Mouse (Mus musculus): ENCODE data around the gene Kcnj15. TPM values are rescaled to one million over a fixed set of nuclear protein-coding genes. Genes with fewer than 3 reads are reported as not detected.
A peak's percentile ranks its signal among the peaks of the same experiment; 100 is the strongest.

Kcnj15 gene
- polyA plus RNA-seq, 1 experiment from 2014 or later = 0.45 TPM

DNA sequence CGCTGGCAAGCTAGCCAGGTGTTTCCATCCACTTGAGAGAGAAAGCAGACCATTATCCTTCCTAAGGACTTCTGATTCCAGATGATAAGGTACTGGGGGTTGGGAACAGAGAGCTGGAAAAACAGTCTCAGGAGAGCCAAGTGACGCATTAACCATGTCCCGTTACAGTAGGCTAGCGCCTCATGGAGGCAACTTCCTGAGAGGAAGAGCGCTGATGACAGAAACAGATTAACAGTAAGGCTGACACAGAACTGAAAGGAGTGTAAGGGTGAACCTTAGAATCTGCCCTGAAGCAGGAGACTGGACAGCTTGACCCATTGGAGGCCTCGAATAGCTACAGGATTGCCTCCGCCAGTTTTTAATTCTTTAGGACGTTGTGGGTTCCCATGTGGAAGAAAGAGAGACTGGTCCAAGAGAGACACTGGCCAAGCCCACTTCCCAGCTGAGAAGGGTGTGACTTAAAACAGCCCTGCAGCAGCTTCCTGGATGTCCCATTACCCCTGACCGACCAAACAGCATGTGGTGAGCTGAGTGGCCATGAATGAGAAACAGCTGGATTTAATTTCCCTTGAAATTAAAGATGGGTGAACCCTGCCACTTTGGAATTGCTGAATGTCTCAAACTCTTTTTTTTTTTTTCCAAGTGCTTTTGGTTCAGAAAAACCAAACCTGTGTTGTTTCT is 64.7 kb downstream of the Kcnj15 start:
- 49% methylated on average over 9 of the region's 9 CpGs for WGBS
- DNase-seq (ENCODE audit: low spot score) = peak; percentile 71
- no peak overlapping the region for H3K4me3 ChIP-seq

DNA sequence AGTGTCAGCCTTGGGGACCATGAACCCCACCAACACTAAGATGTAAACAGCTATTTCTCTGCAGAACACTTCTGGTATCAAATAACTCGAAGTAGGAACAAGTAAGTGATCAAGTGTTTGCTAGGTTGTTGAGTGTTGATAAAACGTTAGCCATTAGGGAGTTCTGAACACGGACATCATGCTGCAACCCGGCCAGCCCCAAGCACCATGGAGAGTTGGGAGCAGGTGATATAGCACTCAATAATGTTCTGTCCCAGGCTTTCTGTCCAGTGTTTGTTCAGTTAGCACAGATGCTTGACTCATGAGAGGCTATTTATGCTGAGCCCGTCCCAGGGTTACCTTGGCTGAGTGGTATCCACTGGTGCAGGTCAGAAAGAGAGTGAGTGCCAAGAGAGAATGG is 74.8 kb downstream of the Kcnj15 start:
- 89% methylated on average over 5 of the region's 5 CpGs for WGBS
- no peaks in the 10 kb centered on the region for H3K36me3 ChIP-seq (replicated peaks)
- no peaks in the 10 kb centered on the region for H3K27me3 ChIP-seq (replicated peaks; ENCODE audit: low read depth, poor library complexity, severe bottlenecking)
- DNase-seq (ENCODE audit: low spot score) = no peak
- H3K4me3 ChIP-seq = no peak overlapping the region
- no peak overlapping the region for H3K27ac ChIP-seq (replicated peaks)
- H3K4me1 ChIP-seq = no peaks in the 10 kb centered on the region
- no peaks in the 10 kb centered on the region for H3K9me3 ChIP-seq

More for the DNA sequence above, 64.7 kb downstream of the Kcnj15 start:
- H3K27ac ChIP-seq (replicated peaks) = no peak overlapping the region
- no peaks in the 10 kb centered on the region for H3K36me3 ChIP-seq (replicated peaks)
- H3K27me3 ChIP-seq (replicated peaks; ENCODE audit: low read depth, poor library complexity, severe bottlenecking) = peaks cover 6% of the 10 kb centered on the region; the same call in 1 of the 2 replicates
- H3K4me1 ChIP-seq = peaks cover 14% of the 10 kb centered on the region
- no peaks in the 10 kb centered on the region for H3K9me3 ChIP-seq

DNA sequence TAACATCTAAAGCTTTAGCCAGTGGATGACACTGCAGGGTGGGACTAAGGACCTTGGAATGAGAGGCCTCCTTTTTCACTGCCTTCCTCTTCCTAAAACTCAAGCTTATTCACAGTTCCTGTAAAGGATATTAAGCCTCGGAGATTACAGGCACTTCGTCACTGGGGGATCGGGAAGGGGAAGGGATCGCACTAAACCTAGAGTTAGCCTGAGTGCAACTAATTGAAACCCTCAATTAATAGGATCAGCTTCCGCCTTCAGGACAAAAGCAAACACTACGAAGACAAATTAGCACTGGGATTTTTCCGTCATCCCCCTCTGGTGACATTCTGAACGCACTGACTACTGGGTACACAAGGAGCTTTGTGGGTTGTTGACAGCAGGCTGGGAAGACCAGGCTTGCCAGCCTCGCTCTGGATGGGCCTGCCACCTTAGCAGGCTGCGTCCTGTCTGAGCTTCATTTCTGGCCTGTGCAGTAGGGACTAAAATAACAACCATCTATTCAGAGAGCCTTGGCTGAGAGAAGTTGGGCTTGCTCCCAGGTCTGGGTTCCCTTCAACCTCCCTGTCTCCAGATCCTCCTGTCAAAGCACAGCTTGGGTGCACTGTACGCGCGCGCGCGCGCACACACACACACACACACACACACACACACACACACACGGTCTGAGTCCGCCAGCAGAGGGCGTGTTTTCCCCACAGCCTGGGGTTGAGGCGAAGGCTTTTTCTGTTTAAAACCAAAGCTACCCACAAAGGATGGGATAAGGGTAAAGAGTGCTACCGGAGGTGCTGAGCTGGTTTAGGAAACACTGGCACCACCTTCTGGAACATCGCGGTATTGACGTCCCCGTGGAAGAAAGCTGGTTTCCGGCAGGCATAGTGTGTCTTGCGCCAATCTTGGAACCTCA is 83.8 kb downstream of the Kcnj15 start:
- no peaks in the 10 kb centered on the region for H3K9me3 ChIP-seq
- DNase-seq (ENCODE audit: low spot score) = peak; percentile 83
- 24% methylated on average over 28 of the region's 28 CpGs for WGBS
- H3K27ac ChIP-seq (replicated peaks) = peak overlapping the region; percentile 45
- peak overlapping the region; percentile 41 for H3K4me3 ChIP-seq
- H3K4me1 ChIP-seq = peaks cover 15% of the 10 kb centered on the region
- H3K36me3 ChIP-seq (replicated peaks) = no peaks in the 10 kb centered on the region
- peaks cover 28% of the 10 kb centered on the region for H3K27me3 ChIP-seq (replicated peaks; ENCODE audit: low read depth, poor library complexity, severe bottlenecking)

DNA sequence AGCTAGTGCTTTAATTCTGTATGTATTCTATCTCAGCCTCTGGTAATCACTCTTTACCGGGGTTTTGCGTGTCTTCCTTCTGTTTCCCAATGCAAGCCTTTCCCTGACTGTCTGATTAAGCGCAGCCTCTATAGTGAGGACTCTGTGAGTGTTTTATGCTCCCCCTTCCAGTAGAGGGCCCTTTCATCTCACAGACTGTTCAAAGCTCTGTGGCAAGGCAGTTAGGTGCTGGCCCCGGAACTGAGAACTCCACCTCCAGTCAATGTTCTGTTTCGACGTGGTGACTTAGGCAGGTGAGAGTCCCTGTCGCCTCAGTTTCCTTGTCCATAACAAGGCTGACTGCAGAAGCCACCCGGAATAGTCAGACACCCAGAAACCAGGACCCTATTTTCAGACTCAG is 84.7 kb downstream of the Kcnj15 start:
- H3K27me3 ChIP-seq (replicated peaks; ENCODE audit: low read depth, poor library complexity, severe bottlenecking) = peaks cover 28% of the 10 kb centered on the region

DNA sequence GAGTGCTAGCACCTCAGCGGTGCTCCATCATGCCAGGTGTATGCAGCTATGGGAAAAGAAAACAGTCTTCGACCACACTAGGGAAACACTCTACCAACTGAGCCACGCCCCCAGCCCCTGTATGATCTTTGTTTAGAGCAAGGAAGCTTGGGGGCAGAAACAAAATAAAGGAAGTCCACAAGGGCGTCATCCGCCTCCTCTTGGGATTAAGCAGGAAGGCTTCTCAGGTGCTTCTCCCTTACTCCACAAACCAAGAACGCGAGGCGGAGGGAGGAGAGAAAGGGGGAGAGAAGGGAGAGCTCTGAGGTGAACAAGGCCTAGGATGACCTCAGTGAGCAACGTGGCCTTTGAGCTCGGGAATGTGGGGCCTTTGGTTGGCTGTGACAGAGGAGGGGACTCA is 87.6 kb downstream of the Kcnj15 start:
- no peak overlapping the region for H3K4me3 ChIP-seq
- H3K9me3 ChIP-seq = no peaks in the 10 kb centered on the region
- peaks cover 17% of the 10 kb centered on the region for H3K27me3 ChIP-seq (replicated peaks; ENCODE audit: low read depth, poor library complexity, severe bottlenecking)
- H3K36me3 ChIP-seq (replicated peaks) = no peaks in the 10 kb centered on the region
- H3K4me1 ChIP-seq = peaks cover 27% of the 10 kb centered on the region
- 69% methylated on average over 10 of the region's 10 CpGs for WGBS
- H3K27ac ChIP-seq (replicated peaks) = no peak overlapping the region
- DNase-seq (ENCODE audit: low spot score) = no peak

More for the DNA sequence above, 84.7 kb downstream of the Kcnj15 start:
- no peak overlapping the region for H3K4me3 ChIP-seq
- DNase-seq (ENCODE audit: low spot score) = no peak
- H3K36me3 ChIP-seq (replicated peaks) = no peaks in the 10 kb centered on the region
- no peaks in the 10 kb centered on the region for H3K9me3 ChIP-seq
- WGBS = 68% methylated on average over 8 of the region's 8 CpGs
- peaks cover 19% of the 10 kb centered on the region for H3K4me1 ChIP-seq
- no peak overlapping the region for H3K27ac ChIP-seq (replicated peaks)

DNA sequence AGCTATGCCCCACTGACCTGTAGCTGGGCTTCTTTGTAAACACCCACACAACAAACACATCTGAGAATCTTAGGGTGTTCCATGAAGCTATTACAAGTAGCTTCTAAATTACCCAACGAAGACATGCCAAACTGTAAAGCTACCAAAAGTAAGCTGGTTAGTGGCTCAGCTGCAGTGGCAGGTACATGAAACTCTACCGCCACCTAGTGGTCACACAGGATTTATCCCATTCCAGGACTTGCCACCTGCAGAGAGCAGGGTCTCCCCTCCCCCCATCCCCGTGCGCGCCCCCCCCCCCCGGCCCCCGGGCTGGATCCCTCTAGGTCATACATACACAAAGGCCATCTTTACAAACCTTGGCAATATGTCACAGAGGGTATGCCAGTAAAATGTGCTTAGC is 88.5 kb downstream of the Kcnj15 start:
- Histone ChIP-seq H3K27ac (replicated peaks) (no peak overlapping the region), H3K9me3 (no peaks in the 10 kb centered on the region), H3K36me3 (replicated peaks) (no peaks in the 10 kb centered on the region), H3K4me3 (no peak overlapping the region), H3K27me3 (replicated peaks; ENCODE audit: low read depth, poor library complexity, severe bottlenecking) (peaks cover 8% of the 10 kb centered on the region; the same call in 1 of the 2 replicates), H3K4me1 (peaks cover 24% of the 10 kb centered on the region)
- peak; percentile 82 for DNase-seq (ENCODE audit: low spot score)
- 6% methylated on average over 7 of the region's 7 CpGs for WGBS

DNA sequence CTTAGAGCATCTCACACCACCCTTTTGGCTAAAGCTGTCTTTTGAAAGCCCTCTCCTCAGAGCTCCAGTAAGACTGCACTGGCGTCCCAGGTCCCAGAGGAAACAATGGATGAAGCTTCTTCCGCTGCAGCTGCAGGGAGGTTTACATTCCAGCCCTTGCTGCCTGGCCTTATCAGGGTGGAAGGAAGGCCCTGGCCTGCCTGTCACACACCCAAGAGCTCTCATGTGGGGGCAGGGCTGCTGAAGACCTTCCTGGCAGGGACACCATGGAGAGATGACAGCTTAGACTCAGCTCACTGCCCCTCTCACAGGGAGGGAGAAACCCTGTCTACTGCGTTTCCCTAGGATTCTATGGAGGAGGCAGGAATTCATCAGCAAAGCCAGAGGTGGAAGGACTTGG is 89.8 kb downstream of the Kcnj15 start:
- no peaks in the 10 kb centered on the region for H3K36me3 ChIP-seq (replicated peaks)
- 0 out of 2 replicates have a peak overlapping the region, but pooled peaks have one; percentile 7 for H3K27ac ChIP-seq (replicated peaks)
- no peaks in the 10 kb centered on the region for H3K9me3 ChIP-seq
- 8% methylated on average over 3 of the region's 3 CpGs for WGBS
- H3K27me3 ChIP-seq (replicated peaks; ENCODE audit: low read depth, poor library complexity, severe bottlenecking) = peaks cover 8% of the 10 kb centered on the region; the same call in 1 of the 2 replicates
- H3K4me3 ChIP-seq = no peak overlapping the region
- peaks cover 22% of the 10 kb centered on the region for H3K4me1 ChIP-seq
- no peak for DNase-seq (ENCODE audit: low spot score)

DNA sequence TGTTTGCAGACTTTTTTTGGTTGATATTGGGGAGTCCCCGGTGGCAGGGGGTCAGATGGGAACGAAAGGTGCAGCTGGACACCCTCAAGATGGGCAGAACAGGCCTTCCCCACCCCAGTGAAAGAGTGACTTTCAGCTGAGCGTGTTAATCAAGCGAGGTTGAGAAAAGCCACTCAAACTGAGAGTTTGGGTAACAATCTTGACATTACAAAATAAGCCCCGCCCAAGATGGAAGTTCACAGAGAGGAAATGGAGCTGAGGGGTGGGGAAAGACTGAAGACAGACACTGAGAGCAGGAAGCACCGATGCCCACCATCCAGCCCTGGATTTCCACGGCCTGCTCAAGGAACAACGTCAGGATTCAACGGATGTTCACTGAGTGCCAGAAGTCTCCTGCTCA is 91.2 kb downstream of the Kcnj15 start:
- no peak overlapping the region for H3K4me3 ChIP-seq
- WGBS = 88% methylated on average over 9 of the region's 9 CpGs
- H3K27me3 ChIP-seq (replicated peaks; ENCODE audit: low read depth, poor library complexity, severe bottlenecking) = no peaks in the 10 kb centered on the region
- H3K36me3 ChIP-seq (replicated peaks) = no peaks in the 10 kb centered on the region
- no peaks in the 10 kb centered on the region for H3K9me3 ChIP-seq
- H3K27ac ChIP-seq (replicated peaks) = no peak overlapping the region
- no peak for DNase-seq (ENCODE audit: low spot score)
- H3K4me1 ChIP-seq = peaks cover 32% of the 10 kb centered on the region

DNA sequence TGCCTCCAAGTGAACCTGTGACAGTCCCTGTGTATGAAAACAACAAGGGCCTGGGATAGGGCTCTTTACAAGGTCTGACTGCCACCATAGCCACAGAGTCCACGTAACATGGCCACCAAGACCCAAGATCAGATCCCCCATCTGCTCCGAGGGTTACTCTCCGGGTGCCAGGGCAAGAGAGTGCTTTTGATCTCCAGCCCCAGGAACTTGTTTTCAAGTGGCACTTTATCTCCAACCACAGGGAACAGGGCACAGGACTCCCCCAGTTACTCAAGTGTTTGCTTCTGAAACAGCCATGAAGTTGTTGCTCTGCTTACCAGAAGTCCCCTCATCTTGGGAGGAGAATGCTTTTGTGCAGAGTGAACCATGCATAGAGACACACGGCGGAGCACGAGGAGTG is 92.0 kb downstream of the Kcnj15 start:
- Histone ChIP-seq H3K27me3 (replicated peaks; ENCODE audit: low read depth, poor library complexity, severe bottlenecking) (no peaks in the 10 kb centered on the region), H3K27ac (replicated peaks) (no peak overlapping the region), H3K36me3 (replicated peaks) (no peaks in the 10 kb centered on the region), H3K4me3 (no peak overlapping the region), H3K9me3 (no peaks in the 10 kb centered on the region), H3K4me1 (peaks cover 32% of the 10 kb centered on the region)
- WGBS = 91% methylated on average over 6 of the region's 6 CpGs
- no peak for DNase-seq (ENCODE audit: low spot score)

DNA sequence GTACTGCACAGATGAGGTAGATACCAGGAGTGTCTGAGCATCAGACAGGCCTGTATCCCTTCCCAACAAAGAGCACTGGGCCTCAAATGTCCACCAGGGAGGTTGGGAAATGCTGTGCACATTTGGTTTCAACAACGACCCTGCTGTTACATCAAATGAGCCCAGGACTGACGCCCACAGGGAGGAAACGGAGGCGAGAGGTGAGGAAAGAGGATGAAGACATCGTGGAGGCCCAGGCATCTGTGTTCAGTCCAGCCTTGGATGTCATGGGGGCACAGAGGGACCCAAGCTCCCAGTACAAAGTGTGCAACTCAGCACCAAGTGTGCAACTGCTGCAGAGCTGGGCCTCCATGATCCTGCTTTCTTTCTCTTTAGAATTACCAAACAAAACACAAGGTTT is 92.4 kb downstream of the Kcnj15 start:
- Histone ChIP-seq H3K27me3 (replicated peaks; ENCODE audit: low read depth, poor library complexity, severe bottlenecking) (no peaks in the 10 kb centered on the region), H3K4me1 (peaks cover 32% of the 10 kb centered on the region), H3K36me3 (replicated peaks) (no peaks in the 10 kb centered on the region), H3K27ac (replicated peaks) (no peak overlapping the region), H3K4me3 (no peak overlapping the region), H3K9me3 (no peaks in the 10 kb centered on the region)
- 77% methylated on average over 5 of the region's 5 CpGs for WGBS
- no peak for DNase-seq (ENCODE audit: low spot score)
